Comparison of ENCODE assay signal across 9 mouse cellular contexts in genomic region chr3:106448571-106448970, GRCm38 (mm10). TPM values are rescaled to one million over a fixed set of nuclear protein-coding genes. Genes with fewer than 3 reads are reported as not detected.
DNase-seq lines count a peak whose midpoint lies in the region; ATAC-seq and TF ChIP-seq lines count a peak whose summit lies in the region.
"Had no signal": no experiment of that assay in that cellular context is flagged by ENCODE, and none has a peak within 500 bp of the region (broad histone marks: within the 10 kb centered on the region; RNA-seq: fewer than 3 reads in every experiment).

No protein-coding gene starts in this region.

- H3K4me2 ChIP-seq in heart, embryonic 11.5 days = no peak overlapping the region
- H3K4me2 ChIP-seq in hindbrain, embryonic 13.5 days = no peak overlapping the region
- H3K4me2 ChIP-seq in midbrain, embryonic 14.5 days (ENCODE audit: low read length) = no peak overlapping the region
- H3K4me2 ChIP-seq: liver, embryonic 15.5 days had no signal

- peak; percentile 51 for TF ChIP-seq CTCF in cortical plate, adult 2 months (IDR thresholded peaks at IDR 0.05; ENCODE audit: extremely low read depth, insufficient read depth, low read length)

- no peak overlapping the region for H3K4me3 ChIP-seq in heart, embryonic 11.5 days (ENCODE audit: low read depth, low read length)
- no peak overlapping the region for H3K4me3 ChIP-seq in cortical plate, adult 2 months (ENCODE audit: insufficient read depth, low read length)
- no peak overlapping the region for H3K4me3 ChIP-seq in hindbrain, embryonic 13.5 days
- no peak overlapping the region for H3K4me3 ChIP-seq in midbrain, embryonic 14.5 days (replicated peaks; ENCODE audit: low read depth, low read length)
- H3K4me3 ChIP-seq: liver, embryonic 15.5 days had no signal

- no peak overlapping the region for H3K27ac ChIP-seq in heart, embryonic 11.5 days (ENCODE audit: low read depth, low read length)
- H3K27ac ChIP-seq in cortical plate, adult 2 months (ENCODE audit: insufficient read depth, low read length) = no peak overlapping the region
- no peak overlapping the region for H3K27ac ChIP-seq in hindbrain, embryonic 13.5 days
- no peak overlapping the region for H3K27ac ChIP-seq in midbrain, embryonic 14.5 days (replicated peaks; ENCODE audit: low read depth, low read length)
- H3K27ac ChIP-seq: liver, embryonic 15.5 days had no signal

- peak; percentile 15 to 25 for DNase-seq in heart, adult 18-20 months
- peak; percentile 60 for DNase-seq in Muller cell, postnatal 12 days (ENCODE audit: inconsistent ontology term)
- peak; percentile 13 for DNase-seq in layer of hippocampus, adult 9-11 months
- DNase-seq in midbrain, embryonic 14.5 days = peak; percentile 84
- peak; percentile 57 for DNase-seq in thymus, postnatal 25 days

- no peak for TF ChIP-seq POLR2A in cortical plate, adult 2 months (IDR thresholded peaks at IDR 0.05; ENCODE audit: extremely low read depth, insufficient read depth, low read length)

- H3K9me3 ChIP-seq in heart, embryonic 11.5 days (replicated peaks; ENCODE audit: control insufficient read depth, low read length) = no peaks in the 10 kb centered on the region
- H3K9me3 ChIP-seq in hindbrain, embryonic 13.5 days = no peaks in the 10 kb centered on the region
- H3K9me3 ChIP-seq in midbrain, embryonic 14.5 days (ENCODE audit: control insufficient read depth, low read length) = no peaks in the 10 kb centered on the region
- H3K9me3 ChIP-seq: liver, embryonic 15.5 days had no signal

- H3K4me1 ChIP-seq in heart, embryonic 11.5 days (ENCODE audit: control insufficient read depth, insufficient read depth, low read length) = no peaks in the 10 kb centered on the region
- no peaks in the 10 kb centered on the region for H3K4me1 ChIP-seq in cortical plate, adult 2 months (ENCODE audit: control insufficient read depth, insufficient read depth, low read length)
- no peaks in the 10 kb centered on the region for H3K4me1 ChIP-seq in hindbrain, embryonic 13.5 days (replicated peaks)
- H3K4me1 ChIP-seq in midbrain, embryonic 14.5 days (ENCODE audit: control insufficient read depth, insufficient read depth, low read length) = no peaks in the 10 kb centered on the region
- H3K4me1 ChIP-seq: liver, embryonic 15.5 days had no signal

- no peaks in the 10 kb centered on the region for H3K27me3 ChIP-seq in heart, embryonic 11.5 days (ENCODE audit: control insufficient read depth, insufficient read depth, low read length)
- H3K27me3 ChIP-seq in hindbrain, embryonic 13.5 days = no peaks in the 10 kb centered on the region
- no peaks in the 10 kb centered on the region for H3K27me3 ChIP-seq in midbrain, embryonic 14.5 days (ENCODE audit: control insufficient read depth, insufficient read depth, low read length)
- H3K27me3 ChIP-seq: liver, embryonic 15.5 days had no signal

- H3K36me3 ChIP-seq in heart, embryonic 11.5 days (ENCODE audit: control insufficient read depth, insufficient read depth, low read length) = no peaks in the 10 kb centered on the region
- no peaks in the 10 kb centered on the region for H3K36me3 ChIP-seq in hindbrain, embryonic 13.5 days
- no peaks in the 10 kb centered on the region for H3K36me3 ChIP-seq in midbrain, embryonic 14.5 days (ENCODE audit: control insufficient read depth, insufficient read depth, low read length)
- H3K36me3 ChIP-seq: liver, embryonic 15.5 days had no signal

- no peak for ATAC-seq in heart, embryonic 11.5 days (replicated peaks; ENCODE audit: insufficient number of reproducible peaks, low FRiP score, low TSS enrichment)
- ATAC-seq in hindbrain, embryonic 13.5 days (ENCODE audit: low FRiP score) = peak; percentile 88
- ATAC-seq in midbrain, embryonic 14.5 days (ENCODE audit: low FRiP score, low TSS enrichment) = peak; percentile 67

- no peak overlapping the region for H3K9ac ChIP-seq in heart, embryonic 11.5 days (ENCODE audit: low read depth, low read length)
- no peak overlapping the region for H3K9ac ChIP-seq in hindbrain, embryonic 13.5 days
- no peak overlapping the region for H3K9ac ChIP-seq in midbrain, embryonic 14.5 days (replicated peaks; ENCODE audit: low read length)
- H3K9ac ChIP-seq: liver, embryonic 15.5 days had no signal

RNA-seq across cellular contexts. Expression of gene Dennd2d, which starts 33.6 kb away (rescaled TPM):
- 1 to 10 TPM in 1 of 2 experiments, under 1 TPM in 1; 0.45 to 1.5 TPM for total RNA-seq in heart, adult 18-20 months (2021)
- polyA plus RNA-seq in heart, embryonic 11.5 days (2014; fragmentation: Nextera tagmentation; extraction: Ambion mirVana) = 2.0 and 2.8 TPM in 2 replicates
- polyA plus RNA-seq in cortical plate, adult 2 months (2012; rRNA removed) = 0.21 and 0.25 TPM in 2 replicates
- 0.17 and 0.57 TPM in 2 replicates for polyA plus RNA-seq in hindbrain, embryonic 13.5 days (2015; fragmentation: Nextera tagmentation; extraction: Ambion mirVana)
- 0.46 and 0.63 TPM in 2 replicates for polyA plus RNA-seq in midbrain, embryonic 14.5 days (2014; fragmentation: Nextera tagmentation; extraction: Ambion mirVana)

RNA-seq across cellular contexts. Expression of gene Chil6, which starts 42.6 kb away (rescaled TPM):
- total RNA-seq in heart, adult 18-20 months (2021) = not detected
- polyA plus RNA-seq in heart, embryonic 11.5 days (2014; fragmentation: Nextera tagmentation; extraction: Ambion mirVana) = not detected in 2 replicates
- not detected in 2 replicates for polyA plus RNA-seq in cortical plate, adult 2 months (2012; rRNA removed)
- not detected in 2 replicates for polyA plus RNA-seq in hindbrain, embryonic 13.5 days (2015; fragmentation: Nextera tagmentation; extraction: Ambion mirVana)
- polyA plus RNA-seq in midbrain, embryonic 14.5 days (2014; fragmentation: Nextera tagmentation; extraction: Ambion mirVana) = not detected in 2 replicates
- polyA plus RNA-seq: liver, embryonic 15.5 days had no signal

Comparison
In these comparisons a context has a peak if more than half of its experiments do, and no peak if none do; other contexts are left out.
1. DNase-seq: peak in every context shown above with its lines; median percentile 84 in midbrain, embryonic 14.5 days; 60 in Muller cell, postnatal 12 days; 57 in thymus, postnatal 25 days; 20 in heart, adult 18-20 months; 13 in layer of hippocampus, adult 9-11 months.